Mouse (Mus musculus): ENCODE data around the gene Elmsan1. TPM values are rescaled to one million over a fixed set of nuclear protein-coding genes. Genes with fewer than 3 reads are reported as not detected.

Elmsan1 gene
- total and polyA plus RNA-seq, 3 experiments = 21.4 to 140 (median 66.7) TPM

DNA sequence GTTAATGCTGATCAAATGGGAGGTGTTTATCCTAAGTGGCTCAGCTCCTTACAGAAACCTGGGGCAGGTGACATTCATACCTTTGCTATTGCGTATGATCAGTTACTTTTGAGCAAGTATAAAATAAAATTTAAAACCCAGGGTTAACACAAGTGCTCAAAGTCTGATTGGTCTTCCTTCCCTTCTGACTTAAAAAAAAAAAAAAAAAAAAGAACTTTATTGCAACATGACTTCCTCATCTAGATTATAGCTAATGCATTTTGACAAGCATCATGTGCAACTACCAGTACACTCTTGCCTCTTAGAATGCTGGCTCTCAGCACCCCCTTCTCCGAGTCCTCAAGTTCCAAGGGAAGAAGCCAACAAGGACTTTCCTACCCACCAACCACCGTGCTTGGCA lies 46.5 kb downstream of the Elmsan1 start:
- peak overlapping the region; percentile 27; the same call in 1 of the 2 replicates for H3K4me3 ChIP-seq (ENCODE audit: low read depth, low read length)
- H3K4me1 ChIP-seq (ENCODE audit: insufficient read depth, low read depth, low read length) = peaks cover 80% of the 10 kb centered on the region
- no peaks in the 10 kb centered on the region for H3K27me3 ChIP-seq (ENCODE audit: insufficient read depth, low read length)
- no peaks in the 10 kb centered on the region for H3K9me3 ChIP-seq (replicated peaks)
- peaks cover 86% of the 10 kb centered on the region for H3K36me3 ChIP-seq (replicated peaks)
- DNase-seq (ENCODE audit: low spot score) = no peak
- no peak for TF ChIP-seq POLR2AphosphoS5 (IDR thresholded peaks at IDR 0.05; ENCODE audit: insufficient replicate concordance, low read depth, low read length)
- no peak for TF ChIP-seq GATA1 (IDR thresholded peaks at IDR 0.05; ENCODE audit: borderline replicate concordance, low read length)
- TF ChIP-seq CTCF (IDR thresholded peaks at IDR 0.05; ENCODE audit: low read depth, low read length) = no peak
- TF ChIP-seq GATA2 (IDR thresholded peaks at IDR 0.05; ENCODE audit: borderline replicate concordance, low read depth, low read length) = no peak
- TF ChIP-seq TAL1 (conservative IDR thresholded peaks at IDR 0.05; ENCODE audit: low read depth, low read length) = no peak
- ATAC-seq (ENCODE audit: extremely low read depth, insufficient number of reproducible peaks, low FRiP score, poor library complexity, severe bottlenecking) = no peak

DNA sequence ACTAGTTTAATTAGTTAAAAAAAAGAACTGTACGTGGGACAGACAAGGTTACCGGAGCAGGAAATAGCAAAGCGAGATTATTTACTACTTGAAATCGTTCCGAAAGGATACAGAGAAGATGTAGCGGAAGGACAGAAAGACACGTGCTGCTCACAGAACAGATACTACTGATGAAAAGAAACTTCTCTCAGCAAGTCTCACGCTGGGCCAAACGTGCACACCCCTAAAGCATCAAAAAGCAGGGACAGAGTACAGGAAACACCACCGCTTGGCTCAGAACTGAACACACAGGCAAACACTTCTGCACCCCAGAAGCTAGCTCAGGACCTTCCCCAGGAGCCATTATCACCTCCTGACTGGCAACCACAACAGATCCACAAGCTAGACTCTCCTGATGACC lies 48.1 kb downstream of the Elmsan1 start:
- H3K9me3 ChIP-seq (replicated peaks) = no peaks in the 10 kb centered on the region
- peaks cover 77% of the 10 kb centered on the region for H3K4me1 ChIP-seq (ENCODE audit: insufficient read depth, low read depth, low read length)
- H3K27me3 ChIP-seq (ENCODE audit: insufficient read depth, low read length) = no peaks in the 10 kb centered on the region
- ATAC-seq (ENCODE audit: extremely low read depth, insufficient number of reproducible peaks, low FRiP score, poor library complexity, severe bottlenecking) (no peak), DNase-seq (ENCODE audit: low spot score) (no peak)
- H3K4me3 ChIP-seq (ENCODE audit: low read depth, low read length) = no peak overlapping the region
- TF ChIP-seq TAL1 (conservative IDR thresholded peaks at IDR 0.05; ENCODE audit: low read depth, low read length) = no peak
- no peak for TF ChIP-seq GATA2 (IDR thresholded peaks at IDR 0.05; ENCODE audit: borderline replicate concordance, low read depth, low read length)
- no peak for TF ChIP-seq POLR2AphosphoS5 (IDR thresholded peaks at IDR 0.05; ENCODE audit: insufficient replicate concordance, low read depth, low read length)
- TF ChIP-seq CTCF (IDR thresholded peaks at IDR 0.05; ENCODE audit: low read depth, low read length) = no peak
- no peak for TF ChIP-seq GATA1 (IDR thresholded peaks at IDR 0.05; ENCODE audit: borderline replicate concordance, low read length)
- H3K36me3 ChIP-seq (replicated peaks) = peaks cover 92% of the 10 kb centered on the region

- Histone ChIP-seq H3K9me3 (replicated peaks) (no peaks in the 10 kb centered on the region), H3K4me1 (ENCODE audit: insufficient read depth, low read depth, low read length) (peaks cover 75% of the 10 kb centered on the region), H3K36me3 (replicated peaks) (peaks cover 97% of the 10 kb centered on the region), H3K27me3 (ENCODE audit: insufficient read depth, low read length) (no peaks in the 10 kb centered on the region), H3K4me3 (ENCODE audit: low read depth, low read length) (no peak overlapping the region)
- ATAC-seq (ENCODE audit: extremely low read depth, insufficient number of reproducible peaks, low FRiP score, poor library complexity, severe bottlenecking) (no peak), DNase-seq (ENCODE audit: low spot score) (no peak)
- TF ChIP-seq POLR2AphosphoS5 (IDR thresholded peaks at IDR 0.05; ENCODE audit: insufficient replicate concordance, low read depth, low read length) (no peak), GATA2 (IDR thresholded peaks at IDR 0.05; ENCODE audit: borderline replicate concordance, low read depth, low read length) (no peak), TAL1 (conservative IDR thresholded peaks at IDR 0.05; ENCODE audit: low read depth, low read length) (no peak), GATA1 (IDR thresholded peaks at IDR 0.05; ENCODE audit: borderline replicate concordance, low read length) (no peak), CTCF (IDR thresholded peaks at IDR 0.05; ENCODE audit: low read depth, low read length) (no peak)
Observed at GRCm38 (mm10) chr12:84165631-84166373, 52.9 kb downstream of the Elmsan1 start.

GRCm38 (mm10) chr12:84163586-84164110 lies 55.0 kb downstream of the Elmsan1 start:
- ATAC-seq (ENCODE audit: extremely low read depth, insufficient number of reproducible peaks, low FRiP score, poor library complexity, severe bottlenecking) = no peak
- Histone ChIP-seq H3K4me3 (ENCODE audit: low read depth, low read length) (no peak overlapping the region), H3K36me3 (replicated peaks) (peaks cover 98% of the 10 kb centered on the region), H3K27me3 (ENCODE audit: insufficient read depth, low read length) (no peaks in the 10 kb centered on the region), H3K4me1 (ENCODE audit: insufficient read depth, low read depth, low read length) (peaks cover 80% of the 10 kb centered on the region), H3K9me3 (replicated peaks) (no peaks in the 10 kb centered on the region)
- DNase-seq (ENCODE audit: low spot score) = no peak
- TF ChIP-seq TAL1 (conservative IDR thresholded peaks at IDR 0.05; ENCODE audit: low read depth, low read length) (no peak), GATA2 (IDR thresholded peaks at IDR 0.05; ENCODE audit: borderline replicate concordance, low read depth, low read length) (no peak), GATA1 (IDR thresholded peaks at IDR 0.05; ENCODE audit: borderline replicate concordance, low read length) (no peak), POLR2AphosphoS5 (IDR thresholded peaks at IDR 0.05; ENCODE audit: insufficient replicate concordance, low read depth, low read length) (no peak), CTCF (IDR thresholded peaks at IDR 0.05; ENCODE audit: low read depth, low read length) (no peak)

DNA sequence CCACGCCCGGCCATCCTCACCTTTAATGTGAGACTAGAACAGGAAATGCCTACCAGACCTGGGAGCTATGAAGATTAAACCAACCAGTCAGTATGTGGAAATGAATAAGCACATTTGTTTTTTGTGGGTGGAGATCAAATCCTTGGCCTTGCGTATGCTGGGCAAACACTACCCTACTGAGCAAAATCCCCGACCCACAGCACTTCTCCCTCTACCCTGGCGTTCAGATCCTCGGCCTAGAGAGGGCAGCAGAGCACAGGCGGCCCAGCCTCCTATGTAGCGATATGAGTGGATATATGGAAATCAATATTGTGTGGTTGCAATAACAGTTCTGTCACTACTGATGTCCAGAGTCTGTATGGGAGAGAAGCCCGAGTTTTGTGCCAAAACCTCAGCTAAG lies 55.5 kb downstream of the Elmsan1 start:
- ATAC-seq (ENCODE audit: extremely low read depth, insufficient number of reproducible peaks, low FRiP score, poor library complexity, severe bottlenecking) (peak; percentile 71), DNase-seq (ENCODE audit: low spot score) (peak; percentile 80)
- Histone ChIP-seq H3K9me3 (replicated peaks) (no peaks in the 10 kb centered on the region), H3K27me3 (ENCODE audit: insufficient read depth, low read length) (no peaks in the 10 kb centered on the region), H3K4me3 (ENCODE audit: low read depth, low read length) (no peak overlapping the region), H3K36me3 (replicated peaks) (peaks cover 98% of the 10 kb centered on the region), H3K4me1 (ENCODE audit: insufficient read depth, low read depth, low read length) (peaks cover 75% of the 10 kb centered on the region)
- TF ChIP-seq CTCF (IDR thresholded peaks at IDR 0.05; ENCODE audit: low read depth, low read length) (peak; percentile 61), TAL1 (conservative IDR thresholded peaks at IDR 0.05; ENCODE audit: low read depth, low read length) (no peak), GATA1 (IDR thresholded peaks at IDR 0.05; ENCODE audit: borderline replicate concordance, low read length) (no peak), GATA2 (IDR thresholded peaks at IDR 0.05; ENCODE audit: borderline replicate concordance, low read depth, low read length) (no peak), POLR2AphosphoS5 (IDR thresholded peaks at IDR 0.05; ENCODE audit: insufficient replicate concordance, low read depth, low read length) (no peak)
